Mouse (Mus musculus): ENCODE results near the gene Ppp2r2d.

DNA sequence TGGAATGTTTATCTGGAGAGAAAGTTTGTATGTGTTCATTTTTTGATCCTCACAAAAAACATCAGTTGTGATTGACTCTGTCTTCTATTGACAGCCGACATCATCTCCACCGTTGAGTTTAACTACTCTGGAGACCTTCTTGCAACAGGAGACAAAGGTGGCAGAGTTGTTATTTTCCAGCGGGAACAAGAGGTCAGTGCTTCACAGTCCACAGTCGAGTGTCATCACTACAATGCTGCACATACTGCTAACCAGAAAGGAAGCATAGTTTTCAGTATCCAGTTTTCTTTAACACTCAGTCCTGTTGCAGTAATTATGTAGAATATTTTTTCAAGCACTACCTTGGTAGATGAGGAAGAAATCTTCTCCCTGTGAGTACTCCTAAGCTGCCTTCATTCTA lies 22.4 kb downstream of the Ppp2r2d start:
- TF ChIP-seq CTCF (IDR thresholded peaks at IDR 0.05; ENCODE audit: insufficient read depth, low read depth, low read length) (no peak), POLR2A (IDR thresholded peaks at IDR 0.05; ENCODE audit: insufficient read depth, low read depth, low read length) (no peak)
